Mouse (Mus musculus) myocyte (in vitro differentiated cells): ENCODE data around the gene Klk6.

Experiments
- CEBPB ChIP-seq: IDR thresholded peaks from 2 replicates; pipeline ENCODE4 v1.6.1; 2011; ENCODE audit warnings: mild to moderate bottlenecking, moderate library complexity; ENCODE audit not compliant: poor library complexity, insufficient read depth, severe bottlenecking
- E2F4 ChIP-seq: IDR thresholded peaks from one replicate; pipeline ENCODE4 v1.6.1; 2011; ENCODE audit warnings: mild to moderate bottlenecking, control low read depth, moderate library complexity; ENCODE audit not compliant: insufficient read depth
- MAX ChIP-seq: IDR thresholded peaks from one replicate; pipeline ENCODE4 v1.6.1; 2011; ENCODE audit warnings: low read depth, mild to moderate bottlenecking, control low read depth
- MYOD1 ChIP-seq, 3 experiments: IDR thresholded peaks; one replicate each; pipeline ENCODE4 v1.6.1; 2011; ENCODE audit warnings: control low read depth in 2 of 3, low read depth in 2 of 3, mild to moderate bottlenecking in 2 of 3, moderate library complexity in 1 of 3; ENCODE audit not compliant: insufficient read length in 2 of 3, control insufficient read depth in 1 of 3
- MYOG ChIP-seq, 3 experiments: IDR thresholded peaks; one replicate each; pipeline ENCODE4 v1.6.1; 2011; ENCODE audit warnings: control low read depth in 2 of 3, low read depth in 2 of 3, mild to moderate bottlenecking in 2 of 3; ENCODE audit not compliant: insufficient read length in 2 of 3, control insufficient read depth in 1 of 3, insufficient read depth in 1 of 3
- POLR2A ChIP-seq: IDR thresholded peaks from one replicate; pipeline ENCODE4 v1.6.1; 2011; ENCODE audit warnings: low read depth, mild to moderate bottlenecking, control low read depth, moderate library complexity; ENCODE audit not compliant: insufficient read length
- POLR2AphosphoS2 ChIP-seq: IDR thresholded peaks from one replicate; pipeline ENCODE4 v1.6.1; 2011; ENCODE audit warnings: low read depth, control low read depth; ENCODE audit not compliant: insufficient read length
- REST ChIP-seq: IDR thresholded peaks from one replicate; pipeline ENCODE4 v1.6.1; 2011; ENCODE audit warnings: mild to moderate bottlenecking, control low read depth, moderate library complexity; ENCODE audit not compliant: insufficient read depth, insufficient read length
- SRF ChIP-seq: IDR thresholded peaks from one replicate; pipeline ENCODE4 v1.6.1; 2011; ENCODE audit warnings: low read depth; ENCODE audit not compliant: control insufficient read depth, insufficient read length
- TCF12 ChIP-seq: IDR thresholded peaks from one replicate; pipeline ENCODE4 v1.6.1; 2011; ENCODE audit warnings: mild to moderate bottlenecking, control low read depth; ENCODE audit not compliant: poor library complexity, insufficient read depth, severe bottlenecking
- TCF3 ChIP-seq: IDR thresholded peaks from one replicate; pipeline ENCODE4 v1.6.1; 2011; ENCODE audit warnings: low read depth, control low read depth; ENCODE audit not compliant: insufficient read length
- USF1 ChIP-seq: IDR thresholded peaks from one replicate; pipeline ENCODE4 v1.6.1; 2011; ENCODE audit warnings: low read depth, mild to moderate bottlenecking, control low read depth, moderate library complexity

GRCm38 (mm10) chr7:43824199-43824598 lies at the start of gene Klk6:
- no peak for TF ChIP-seq MYOG (IDR thresholded peaks at IDR 0.05; ENCODE audit: control insufficient read depth in 1 of 3, insufficient read depth in 1 of 3, insufficient read length in 2 of 3, low read depth in 2 of 3)
- no peak for TF ChIP-seq REST
- TF ChIP-seq POLR2A: no peak
- TF ChIP-seq TCF12: no peak
- no peak for TF ChIP-seq SRF
- no peak for TF ChIP-seq MAX
- TF ChIP-seq POLR2AphosphoS2: no peak
- no peak for TF ChIP-seq E2F4
- no peak for TF ChIP-seq CEBPB
- TF ChIP-seq USF1: no peak
- no peak for TF ChIP-seq TCF3
- no peak for TF ChIP-seq MYOD1 (IDR thresholded peaks at IDR 0.05; ENCODE audit: control insufficient read depth in 1 of 3, insufficient read length in 2 of 3, low read depth in 2 of 3)
